1 mouse cellular context compared by ENCODE assay signal in the genomic region with DNA sequence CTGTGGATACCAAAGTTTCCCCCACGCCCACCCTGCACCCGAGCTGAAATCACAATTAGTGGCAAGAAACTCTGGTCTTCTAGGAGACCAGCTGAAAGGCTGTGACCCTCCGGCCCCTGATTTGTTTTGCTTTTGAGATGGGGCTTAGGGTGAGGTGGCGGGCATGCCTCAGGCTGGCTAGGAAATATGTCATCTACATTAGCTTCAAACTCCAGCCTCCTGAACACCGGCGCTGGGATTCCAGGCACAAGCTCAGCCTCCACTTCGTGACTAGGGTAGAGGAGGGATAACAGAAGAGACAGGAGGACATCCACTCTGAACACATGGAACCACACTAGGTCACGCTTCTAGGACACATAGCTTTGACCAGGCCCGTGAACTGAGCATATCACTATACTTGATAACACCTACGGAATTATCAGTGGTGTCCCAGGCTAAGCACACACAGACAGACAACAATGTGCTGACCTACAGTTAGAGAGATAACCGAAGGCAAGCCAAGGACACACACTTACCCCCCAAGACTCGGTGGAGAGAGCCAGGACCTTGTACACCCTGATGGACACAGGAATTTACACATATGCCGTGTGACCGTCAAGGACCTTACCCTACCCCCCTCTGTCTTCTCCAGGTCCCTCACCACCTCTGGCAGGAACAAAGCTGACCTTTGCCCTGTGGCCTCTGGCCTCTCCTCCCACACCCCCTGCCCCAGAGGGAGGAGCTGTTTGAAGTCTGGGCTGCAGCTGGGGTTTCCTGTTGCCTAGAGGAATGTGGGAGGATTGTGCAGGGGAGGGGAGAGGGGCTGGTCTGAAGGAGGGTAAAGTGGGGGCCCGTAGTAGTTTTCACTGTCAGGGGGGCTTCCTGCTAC.
TF ChIP-seq lines count a peak whose summit lies in the region.

No protein-coding gene starts in this region.

TF ChIP-seq in MEL, 35 proteins besides CTCF, POLR2A, EP300 and RAD21 (continued from another document):
- peak; percentile 72 for TF ChIP-seq BHLHE40 (IDR thresholded peaks at IDR 0.05; ENCODE audit: borderline replicate concordance, low read depth, low read length)
- no peak for TF ChIP-seq MAZ (IDR thresholded peaks at IDR 0.05; ENCODE audit: low read depth, low read length)
- no peak for TF ChIP-seq KAT2A (conservative IDR thresholded peaks at IDR 0.05; ENCODE audit: low read depth, low read length)
- peak; percentile 52; the same call in 1 of the 2 replicates for TF ChIP-seq ETS1 (IDR thresholded peaks at IDR 0.05; ENCODE audit: low read depth, low read length)
